Mouse (Mus musculus) liver, embryonic 14.5 days (tissue): ENCODE data around the gene Uvrag. TPM values are rescaled to one million over a fixed set of nuclear protein-coding genes. Genes with fewer than 3 reads are reported as not detected.
A peak's percentile ranks its signal among the peaks of the same experiment; 100 is the strongest.

Source experiments
- ATAC-seq: fragments of 200-750 bp; cut with Nextera tagmentation; 2 replicates; pipeline ENCODE4 v1.8.0; 2017; ENCODE audit warnings: moderate number of reproducible peaks, mild to moderate bottlenecking, moderate library complexity; ENCODE audit not compliant: insufficient read depth
- DNase-seq, 3 experiments: peaks; one replicate each; pipeline ENCODE4 v3.0.0-alpha.2; 2012 to 2013; ENCODE audit warnings: low read depth in 3 of 3, low spot score in 3 of 3
- H3K27ac ChIP-seq: fragments of 300-500 bp; sonication (generic); 2 replicates; pipeline ENCODE4 v1.5.1; 2014; ENCODE audit warnings: moderate library complexity, mild to moderate bottlenecking, control low read depth, inconsistent platforms
- H3K27me3 ChIP-seq: fragments of 300-500 bp; sonication (generic); 2 replicates; pipeline ENCODE4 v1.6.1; 2014; ENCODE audit warnings: mild to moderate bottlenecking, low read length, moderate library complexity; ENCODE audit not compliant: control insufficient read depth, insufficient read depth
- H3K36me3 ChIP-seq: fragments of 300-500 bp; sonication (generic); replicated peaks from 2 replicates; pipeline ENCODE4 v1.6.1; 2014; ENCODE audit warnings: low read depth; ENCODE audit not compliant: control insufficient read depth, insufficient read depth
- H3K4me1 ChIP-seq, 2 experiments: fragments of 200-500 bp in 1 of 2; fragments of 300-500 bp in 1 of 2; sonication (generic) in 1 of 2; replicated peaks; 2 replicates each; pipeline ENCODE4 v1.6.1; 2012 to 2014; ENCODE audit warnings: antibody characterized with exemption in 1 of 2, inconsistent platforms in 1 of 2, low read length in 1 of 2; ENCODE audit not compliant: control insufficient read depth in 2 of 2, insufficient read depth in 2 of 2
- H3K4me2 ChIP-seq: fragments of 300-500 bp; sonication (generic); 2 replicates; pipeline ENCODE4 v1.6.1; 2014; ENCODE audit warnings: low read depth, mild to moderate bottlenecking, control low read depth, moderate library complexity
- H3K4me3 ChIP-seq, 2 experiments: fragments of 200-500 bp in 1 of 2; fragments of 300-500 bp in 1 of 2; sonication (generic) in 1 of 2; 2 replicates each; pipeline ENCODE4 v1.5.1; 2012 to 2014; ENCODE audit warnings: low read depth in 2 of 2, low read length in 2 of 2, mild to moderate bottlenecking in 2 of 2, control low read depth in 1 of 2, inconsistent platforms in 1 of 2, moderate library complexity in 1 of 2; ENCODE audit not compliant: insufficient read depth in 1 of 2
- H3K9ac ChIP-seq: fragments of 300-500 bp; sonication (generic); replicated peaks from 2 replicates; pipeline ENCODE4 v1.6.1; 2014; ENCODE audit warnings: mild to moderate bottlenecking, control low read depth, moderate library complexity
- H3K9me3 ChIP-seq: fragments of 300-500 bp; sonication (generic); 2 replicates; pipeline ENCODE4 v1.6.1; 2016; ENCODE audit warnings: low read length, mixed read lengths; ENCODE audit not compliant: control insufficient read depth
- CTCF ChIP-seq: IDR thresholded peaks from 2 replicates; pipeline ENCODE4 v1.5.1; 2016; ENCODE audit warnings: antibody characterized with exemption, low read depth, control low read depth
- EP300 ChIP-seq: IDR thresholded peaks from 2 replicates; pipeline ENCODE4 v1.6.1; 2016; ENCODE audit warnings: antibody characterized with exemption, low read depth
- WGBS: fragments of 180-500 bp; shearing (Covaris S2); extraction: QIAGEN DNeasy Blood & Tissue Kit; methylation state at CpG from one replicate; pipeline ENCODE4 v1.1.7; 2014; ENCODE audit not compliant: insufficient replicate concordance; 5-methylcytosine and 5-hydroxymethylcytosine counted together
- polyA plus RNA-seq, 2 experiments: library from polyadenylated mRNA; depleted of rRNA in 1 of 2; stranded (reverse) in 1 of 2; unstranded in 1 of 2; fragments of >200 nt; fragmentation: Nextera tagmentation in 1 of 2; extraction: Ambion mirVana in 1 of 2; gene quantifications; 2 replicates each; pipeline versions ENCODE4 v1.2.1 to v1.2.3; 2012 to 2014

Gene Uvrag
- polyA plus RNA-seq, 2 experiments, result 3.9 to 5.7 TPM

GRCm38 (mm10) chr7:99171730-99172463 is 31.0 kb upstream of the Uvrag start:
- no peak for TF ChIP-seq CTCF
- TF ChIP-seq EP300, result no peak
- Histone ChIP-seq H3K9me3 (no peaks in the 10 kb centered on the region), H3K4me2 (no peak overlapping the region), H3K27me3 (no peaks in the 10 kb centered on the region), H3K9ac (no peak overlapping the region), H3K27ac (no peak overlapping the region), H3K4me3 (no peak overlapping the region), H3K4me1 (peaks cover 0 to 15% of the 10 kb centered on the region in 2 experiments; a peak in 2 of 4 replicates), H3K36me3 (no peaks in the 10 kb centered on the region)
- no peak for ATAC-seq
- no peak for DNase-seq
- WGBS, result 49% methylated on average over 10 of the region's 10 CpGs

- DNase-seq (no peak), ATAC-seq (no peak)
- WGBS, result 68% methylated on average over 6 of the region's 6 CpGs
- Histone ChIP-seq H3K4me3 (no peak overlapping the region), H3K27ac (no peak overlapping the region), H3K4me2 (no peak overlapping the region), H3K9me3 (no peaks in the 10 kb centered on the region), H3K27me3 (no peaks in the 10 kb centered on the region), H3K36me3 (no peaks in the 10 kb centered on the region), H3K4me1 (peaks cover 0 to 15% of the 10 kb centered on the region in 2 experiments; a peak in 2 of 4 replicates), H3K9ac (no peak overlapping the region)
- no peak for TF ChIP-seq EP300
- no peak for TF ChIP-seq CTCF
These were observed 29.6 kb upstream of the Uvrag start for GRCm38 (mm10) chr7:99170519-99170918.

GRCm38 (mm10) chr7:99169717-99170403 is 28.9 kb upstream of the Uvrag start:
- H3K4me1 ChIP-seq, result peaks cover 0 to 15% of the 10 kb centered on the region in 2 experiments; a peak in 2 of 4 replicates
- no peaks in the 10 kb centered on the region for H3K9me3 ChIP-seq
- H3K27ac ChIP-seq, result no peak overlapping the region
- no peak overlapping the region for H3K9ac ChIP-seq
- no peak overlapping the region for H3K4me3 ChIP-seq
- ATAC-seq (no peak), DNase-seq (no peak)
- TF ChIP-seq EP300, result no peak
- no peak for TF ChIP-seq CTCF
- H3K36me3 ChIP-seq, result no peaks in the 10 kb centered on the region
- 56% methylated on average over 9 of the region's 9 CpGs for WGBS
- H3K4me2 ChIP-seq, result no peak overlapping the region
- no peaks in the 10 kb centered on the region for H3K27me3 ChIP-seq

- Histone ChIP-seq H3K27ac (no peak overlapping the region), H3K4me2 (no peak overlapping the region), H3K9me3 (no peaks in the 10 kb centered on the region), H3K36me3 (no peaks in the 10 kb centered on the region), H3K4me1 (peaks cover 0 to 15% of the 10 kb centered on the region in 2 experiments; a peak in 2 of 4 replicates), H3K27me3 (no peaks in the 10 kb centered on the region), H3K9ac (no peak overlapping the region), H3K4me3 (no peak overlapping the region)
- ATAC-seq (no peak), DNase-seq (no peak)
- WGBS, result 59% methylated on average over 6 of the region's 6 CpGs
- no peak for TF ChIP-seq CTCF
- TF ChIP-seq EP300, result no peak
These were observed 27.8 kb upstream of the Uvrag start for GRCm38 (mm10) chr7:99168756-99169155.

- Histone ChIP-seq H3K4me1 (peaks cover 0 to 12% of the 10 kb centered on the region in 2 experiments; a peak in 2 of 4 replicates), H3K4me2 (no peak overlapping the region), H3K27ac (no peak overlapping the region), H3K36me3 (no peaks in the 10 kb centered on the region), H3K9ac (no peak overlapping the region), H3K27me3 (no peaks in the 10 kb centered on the region), H3K4me3 (no peak overlapping the region), H3K9me3 (no peaks in the 10 kb centered on the region)
- ATAC-seq, result peak; percentile 79
- TF ChIP-seq CTCF (no peak), EP300 (no peak)
- 37% methylated on average over 5 of the region's 5 CpGs for WGBS
- peak in 1 of 3 experiments; percentile 34 for DNase-seq
These were observed 27.0 kb upstream of the Uvrag start for GRCm38 (mm10) chr7:99167939-99168338.
